Mouse (Mus musculus): ENCODE measurements at regions not wholly inside any gene's neighbourhood (a gene's known extent, or its start where the extent isn't known, plus 50 kb on each side); places are given as distances from the start of the nearest gene placed in this dataset.
A peak's percentile ranks its signal among the peaks of the same experiment; 100 is the strongest.
"Not testable (repeated sequence)": the region's sequence is repeated elsewhere in the genome, so short reads cannot be mapped to it uniquely, and the experiment has no call there.

- WGBS (ENCODE audit: insufficient replicate concordance): 84% methylated on average over 2 of the region's 2 CpGs
- Histone ChIP-seq H3K9me3 (replicated peaks; ENCODE audit: control insufficient read depth, low read length) (no peaks in the 10 kb centered on the region), H3K27me3 (ENCODE audit: control insufficient read depth, insufficient read depth, low read length) (no peaks in the 10 kb centered on the region), H3K4me1 (ENCODE audit: control insufficient read depth, insufficient read depth, low read length) (no peaks in the 10 kb centered on the region), H3K4me2 (no peak overlapping the region), H3K36me3 (ENCODE audit: control insufficient read depth, insufficient read depth, low read length) (no peaks in the 10 kb centered on the region), H3K27ac (ENCODE audit: low read depth, low read length) (no peak overlapping the region), H3K4me3 (ENCODE audit: low read depth, low read length) (no peak overlapping the region), H3K9ac (ENCODE audit: low read depth, low read length) (no peak overlapping the region)
- ATAC-seq (replicated peaks; ENCODE audit: insufficient number of reproducible peaks, low FRiP score, low TSS enrichment): no peak
Observed at GRCm38 (mm10) chr3:5806947-5807575, 56.5 kb downstream of the Gm8797 start.

GRCm38 (mm10) chr3:5811071-5811590 lies 60.5 kb downstream of the Gm8797 start:
- no peak overlapping the region for H3K27ac ChIP-seq (ENCODE audit: low read depth, low read length)
- 91% methylated on average over 3 of the region's 3 CpGs for WGBS (ENCODE audit: insufficient replicate concordance)
- no peaks in the 10 kb centered on the region for H3K4me1 ChIP-seq (ENCODE audit: control insufficient read depth, insufficient read depth, low read length)
- H3K4me3 ChIP-seq (ENCODE audit: low read depth, low read length): no peak overlapping the region
- no peak for ATAC-seq (replicated peaks; ENCODE audit: insufficient number of reproducible peaks, low FRiP score, low TSS enrichment)
- H3K9me3 ChIP-seq (replicated peaks; ENCODE audit: control insufficient read depth, low read length): no peaks in the 10 kb centered on the region
- no peak overlapping the region for H3K9ac ChIP-seq (ENCODE audit: low read depth, low read length)
- no peak overlapping the region for H3K4me2 ChIP-seq
- H3K27me3 ChIP-seq (ENCODE audit: control insufficient read depth, insufficient read depth, low read length): no peaks in the 10 kb centered on the region
- H3K36me3 ChIP-seq (ENCODE audit: control insufficient read depth, insufficient read depth, low read length): no peaks in the 10 kb centered on the region

- H3K4me1 ChIP-seq (ENCODE audit: control insufficient read depth, insufficient read depth, low read length); H3K9me3 ChIP-seq (replicated peaks; ENCODE audit: control insufficient read depth, low read length); ATAC-seq (replicated peaks; ENCODE audit: insufficient number of reproducible peaks, low FRiP score, low TSS enrichment); H3K4me2 ChIP-seq; H3K27ac ChIP-seq (ENCODE audit: low read depth, low read length); H3K9ac ChIP-seq (ENCODE audit: low read depth, low read length); H3K36me3 ChIP-seq (ENCODE audit: control insufficient read depth, insufficient read depth, low read length); H3K4me3 ChIP-seq (ENCODE audit: low read depth, low read length); H3K27me3 ChIP-seq (ENCODE audit: control insufficient read depth, insufficient read depth, low read length): not testable (repeated sequence)
- 85% methylated on average over 7 of the region's 7 CpGs for WGBS (ENCODE audit: insufficient replicate concordance)
Observed at GRCm38 (mm10) chr3:5820243-5820642, 69.6 kb downstream of the Gm8797 start.

GRCm38 (mm10) chr3:5860237-5860636 lies 109.6 kb downstream of the Gm8797 start:
- H3K9ac ChIP-seq (ENCODE audit: low read depth, low read length); H3K36me3 ChIP-seq (ENCODE audit: control insufficient read depth, insufficient read depth, low read length); H3K4me3 ChIP-seq (ENCODE audit: low read depth, low read length); H3K27ac ChIP-seq (ENCODE audit: low read depth, low read length); H3K4me1 ChIP-seq (ENCODE audit: control insufficient read depth, insufficient read depth, low read length); H3K27me3 ChIP-seq (ENCODE audit: control insufficient read depth, insufficient read depth, low read length); H3K4me2 ChIP-seq; H3K9me3 ChIP-seq (replicated peaks; ENCODE audit: control insufficient read depth, low read length); ATAC-seq (replicated peaks; ENCODE audit: insufficient number of reproducible peaks, low FRiP score, low TSS enrichment): not testable (repeated sequence)
- WGBS (ENCODE audit: insufficient replicate concordance): 27% methylated on average over 18 of the region's 20 CpGs

- Histone ChIP-seq H3K4me3 (ENCODE audit: low read depth, low read length) (no peak overlapping the region), H3K9me3 (replicated peaks; ENCODE audit: control insufficient read depth, low read length) (no peaks in the 10 kb centered on the region), H3K27me3 (ENCODE audit: control insufficient read depth, insufficient read depth, low read length) (no peaks in the 10 kb centered on the region), H3K4me1 (ENCODE audit: control insufficient read depth, insufficient read depth, low read length) (no peaks in the 10 kb centered on the region), H3K36me3 (ENCODE audit: control insufficient read depth, insufficient read depth, low read length) (no peaks in the 10 kb centered on the region), H3K9ac (ENCODE audit: low read depth, low read length) (no peak overlapping the region), H3K27ac (ENCODE audit: low read depth, low read length) (no peak overlapping the region), H3K4me2 (no peak overlapping the region)
- no peak for ATAC-seq (replicated peaks; ENCODE audit: insufficient number of reproducible peaks, low FRiP score, low TSS enrichment)
- 68% methylated on average over 2 of the region's 2 CpGs for WGBS (ENCODE audit: insufficient replicate concordance)
Observed at GRCm38 (mm10) chr3:5870407-5870806, 119.8 kb downstream of the Gm8797 start.

- Histone ChIP-seq H3K9me3 (replicated peaks; ENCODE audit: control insufficient read depth, low read length) (no peaks in the 10 kb centered on the region), H3K36me3 (ENCODE audit: control insufficient read depth, insufficient read depth, low read length) (no peaks in the 10 kb centered on the region), H3K9ac (ENCODE audit: low read depth, low read length) (no peak overlapping the region), H3K4me2 (no peak overlapping the region), H3K4me3 (ENCODE audit: low read depth, low read length) (no peak overlapping the region), H3K4me1 (ENCODE audit: control insufficient read depth, insufficient read depth, low read length) (no peaks in the 10 kb centered on the region), H3K27ac (ENCODE audit: low read depth, low read length) (no peak overlapping the region), H3K27me3 (ENCODE audit: control insufficient read depth, insufficient read depth, low read length) (no peaks in the 10 kb centered on the region)
- ATAC-seq (replicated peaks; ENCODE audit: insufficient number of reproducible peaks, low FRiP score, low TSS enrichment): no peak
Observed at GRCm38 (mm10) chr3:5879113-5879512, 128.5 kb downstream of the Gm8797 start.

- Histone ChIP-seq H3K9ac (ENCODE audit: low read depth, low read length) (no peak overlapping the region), H3K27ac (ENCODE audit: low read depth, low read length) (no peak overlapping the region), H3K4me1 (ENCODE audit: control insufficient read depth, insufficient read depth, low read length) (no peaks in the 10 kb centered on the region), H3K27me3 (ENCODE audit: control insufficient read depth, insufficient read depth, low read length) (no peaks in the 10 kb centered on the region), H3K4me3 (ENCODE audit: low read depth, low read length) (no peak overlapping the region), H3K36me3 (ENCODE audit: control insufficient read depth, insufficient read depth, low read length) (no peaks in the 10 kb centered on the region), H3K4me2 (no peak overlapping the region), H3K9me3 (replicated peaks; ENCODE audit: control insufficient read depth, low read length) (no peaks in the 10 kb centered on the region)
- 0 out of 2 replicates have a peak, but pooled peaks have one; percentile 42 for ATAC-seq (replicated peaks; ENCODE audit: insufficient number of reproducible peaks, low FRiP score, low TSS enrichment)
- 24% methylated on average over 1 of the region's 1 CpGs for WGBS (ENCODE audit: insufficient replicate concordance)
Observed at GRCm38 (mm10) chr3:5917536-5917935, 166.9 kb downstream of the Gm8797 start.

GRCm38 (mm10) chr3:5950243-5950642 lies 199.6 kb downstream of the Gm8797 start:
- H3K9me3 ChIP-seq (replicated peaks; ENCODE audit: control insufficient read depth, low read length); H3K27me3 ChIP-seq (ENCODE audit: control insufficient read depth, insufficient read depth, low read length); H3K4me3 ChIP-seq (ENCODE audit: low read depth, low read length); H3K4me1 ChIP-seq (ENCODE audit: control insufficient read depth, insufficient read depth, low read length); H3K36me3 ChIP-seq (ENCODE audit: control insufficient read depth, insufficient read depth, low read length); ATAC-seq (replicated peaks; ENCODE audit: insufficient number of reproducible peaks, low FRiP score, low TSS enrichment); H3K27ac ChIP-seq (ENCODE audit: low read depth, low read length); H3K4me2 ChIP-seq; H3K9ac ChIP-seq (ENCODE audit: low read depth, low read length): not testable (repeated sequence)
- WGBS (ENCODE audit: insufficient replicate concordance): 77% methylated on average over 11 of the region's 11 CpGs

- H3K4me1 ChIP-seq (ENCODE audit: control insufficient read depth, insufficient read depth, low read length); H3K4me2 ChIP-seq; H3K27ac ChIP-seq (ENCODE audit: low read depth, low read length); ATAC-seq (replicated peaks; ENCODE audit: insufficient number of reproducible peaks, low FRiP score, low TSS enrichment); H3K9ac ChIP-seq (ENCODE audit: low read depth, low read length); H3K36me3 ChIP-seq (ENCODE audit: control insufficient read depth, insufficient read depth, low read length); H3K4me3 ChIP-seq (ENCODE audit: low read depth, low read length); H3K27me3 ChIP-seq (ENCODE audit: control insufficient read depth, insufficient read depth, low read length); H3K9me3 ChIP-seq (replicated peaks; ENCODE audit: control insufficient read depth, low read length): not testable (repeated sequence)
- WGBS (ENCODE audit: insufficient replicate concordance): 73% methylated on average over 5 of the region's 5 CpGs
Observed at GRCm38 (mm10) chr3:5989011-5989645, 238.5 kb downstream of the Gm8797 start.
